Mouse (Mus musculus) lung, adult 2 months (tissue): Measurements from ENCODE around the gene Spag7. TPM values are rescaled to one million over a fixed set of nuclear protein-coding genes. Genes with fewer than 3 reads are reported as not detected.

Experiments
- DNase-seq: peaks from one replicate; pipeline ENCODE4 v3.0.0; 2022
- H3K4me1 ChIP-seq: fragments of 200-500 bp; 2 replicates; pipeline ENCODE4 v1.6.1; 2011; ENCODE audit warnings: low read length; ENCODE audit not compliant: control insufficient read depth, insufficient read depth
- H3K4me3 ChIP-seq: fragments of 200-500 bp; replicated peaks from 2 replicates; pipeline ENCODE3; 2011; ENCODE audit warnings: low read depth, mild to moderate bottlenecking, control low read depth, low read length; ENCODE audit errors: extremely low read depth
- CTCF ChIP-seq: fragments of 200-500 bp; IDR thresholded peaks from 2 replicates; pipeline ENCODE4 v1.5.1; 2011; ENCODE audit warnings: mild to moderate bottlenecking, low read length, control low read depth; ENCODE audit not compliant: insufficient read depth
- POLR2A ChIP-seq: fragments of 200-500 bp; IDR thresholded peaks from 2 replicates; pipeline ENCODE4 v1.6.1; 2011; ENCODE audit warnings: low read depth, mild to moderate bottlenecking, control low read depth, low read length, borderline replicate concordance; ENCODE audit errors: extremely low read depth
- WGBS: fragments of 180-500 bp; shearing (Covaris S2); methylation state at CpG from one replicate; pipeline ENCODE4 v1.1.7; 2018; 5-methylcytosine and 5-hydroxymethylcytosine counted together
- polyA plus RNA-seq: library from polyadenylated mRNA; depleted of rRNA; stranded (reverse); fragments of >200 nt; gene quantifications from 2 replicates; pipeline ENCODE4 v1.2.3, GENCODE M21; 2012

Gene Spag7
- polyA plus RNA-seq, 1 experiment = 39.0 TPM

- Histone ChIP-seq H3K4me1 (peaks cover 4% of the 10 kb centered on the region; the same call in 1 of the 2 replicates), H3K4me3 (no peak overlapping the region)
- 89% methylated on average over 16 of the region's 16 CpGs for WGBS
- TF ChIP-seq POLR2A = no peak
- TF ChIP-seq CTCF = no peak
- no peak for DNase-seq
Measured at GRCm38 (mm10) chr11:70671333-70672047, 2.3 kb upstream of the Spag7 start.

GRCm38 (mm10) chr11:70670483-70670882 lies 1.3 kb upstream of the Spag7 start:
- 57% methylated on average over 14 of the region's 14 CpGs for WGBS
- H3K4me3 ChIP-seq = no peak overlapping the region
- no peak for DNase-seq
- TF ChIP-seq CTCF (no peak), POLR2A (no peak)
- H3K4me1 ChIP-seq = peaks cover 4% of the 10 kb centered on the region; the same call in 1 of the 2 replicates

- peak; percentile 49; the same call in 1 of the 2 replicates for TF ChIP-seq POLR2A
- TF ChIP-seq CTCF = no peak
- H3K4me1 ChIP-seq = peaks cover 4% of the 10 kb centered on the region; the same call in 1 of the 2 replicates
- peak overlapping the region; percentile 74 for H3K4me3 ChIP-seq
- under 1% methylated on average over 31 of the region's 31 CpGs for WGBS
- peak; percentile 67 for DNase-seq
Measured at GRCm38 (mm10) chr11:70669582-70670345, 548 bp upstream of the Spag7 start.

GRCm38 (mm10) chr11:70668335-70668770 lies 863 bp downstream of the Spag7 start:
- DNase-seq = peak; percentile 79
- peaks cover 4% of the 10 kb centered on the region; the same call in 1 of the 2 replicates for H3K4me1 ChIP-seq

GRCm38 (mm10) chr11:70667271-70668150 lies 1.7 kb downstream of the Spag7 start:
- H3K4me3 ChIP-seq = no peak overlapping the region
- WGBS = 52% methylated on average over 14 of the region's 14 CpGs
- DNase-seq = no peak
- H3K4me1 ChIP-seq = peaks cover 4% of the 10 kb centered on the region; the same call in 1 of the 2 replicates
- TF ChIP-seq POLR2A (no peak), CTCF (no peak)

More at GRCm38 (mm10) chr11:70668335-70668770, 863 bp downstream of the Spag7 start:
- TF ChIP-seq CTCF (no peak), POLR2A (0 out of 2 replicates have a peak, but pooled peaks have one; percentile 19)
- WGBS = under 1% methylated on average over 15 of the region's 15 CpGs
- H3K4me3 ChIP-seq = peak overlapping the region; percentile 57

GRCm38 (mm10) chr11:70666687-70667086 lies 2.5 kb downstream of the Spag7 start:
- Histone ChIP-seq H3K4me1 (peaks cover 4% of the 10 kb centered on the region; the same call in 1 of the 2 replicates), H3K4me3 (no peak overlapping the region)
- DNase-seq = no peak
- 87% methylated on average over 8 of the region's 8 CpGs for WGBS
- no peak for TF ChIP-seq POLR2A
- TF ChIP-seq CTCF = no peak

- no peak for TF ChIP-seq POLR2A
- 0 out of 2 replicates have a peak, but pooled peaks have one; percentile 13 for TF ChIP-seq CTCF
- no peak for DNase-seq
- H3K4me1 ChIP-seq = peaks cover 4% of the 10 kb centered on the region; the same call in 1 of the 2 replicates
- WGBS = 90% methylated on average over 9 of the region's 9 CpGs
- H3K4me3 ChIP-seq = no peak overlapping the region
Measured at GRCm38 (mm10) chr11:70664741-70665140, 4.5 kb downstream of the Spag7 start.

GRCm38 (mm10) chr11:70663957-70664356 lies 5.3 kb downstream of the Spag7 start:
- TF ChIP-seq CTCF = no peak
- no peak for TF ChIP-seq POLR2A
- no peak overlapping the region for H3K4me3 ChIP-seq
- WGBS = 81% methylated on average over 6 of the region's 6 CpGs
- no peak for DNase-seq
- H3K4me1 ChIP-seq = peaks cover 4% of the 10 kb centered on the region; the same call in 1 of the 2 replicates
